21 mouse cellular contexts compared by ENCODE assay signal in genomic region chr1:84860360-84861254, GRCm38 (mm10). TPM values are rescaled to one million over a fixed set of nuclear protein-coding genes. Genes with fewer than 3 reads are reported as not detected.
A peak's percentile ranks its signal among the peaks of the same experiment; 100 is the strongest.
DNase-seq lines count a peak whose midpoint lies in the region; ATAC-seq and TF ChIP-seq lines count a peak whose summit lies in the region.
"Had no signal": no experiment of that assay in that cellular context is flagged by ENCODE, and none has a peak within 500 bp of the region (broad histone marks: within the 10 kb centered on the region; RNA-seq: fewer than 3 reads in every experiment).

No protein-coding gene starts in this region.

- TF ChIP-seq POLR2A in ES-Bruce4 (IDR thresholded peaks at IDR 0.05; ENCODE audit: insufficient read depth, low read length) = no peak
- TF ChIP-seq POLR2A in heart, adult 2 months (IDR thresholded peaks at IDR 0.05; ENCODE audit: insufficient read depth, low read depth, low read length) = no peak

- H3K9me3 ChIP-seq in ES-Bruce4 (replicated peaks; ENCODE audit: control insufficient read depth, insufficient read depth, low read length, poor library complexity, severe bottlenecking) (no peaks in the 10 kb centered on the region), ES-E14 (ENCODE audit: control insufficient read depth, insufficient read depth, low read depth, low read length) (no peaks in the 10 kb centered on the region)
- H3K9me3 ChIP-seq in liver, postnatal 0 days (ENCODE audit: low read length) = no peaks in the 10 kb centered on the region
- H3K9me3 ChIP-seq: heart, embryonic 15.5 days; limb, embryonic 13.5 days; neural tube, embryonic 13.5 days had no signal

- H3K4me1 ChIP-seq in ES-Bruce4 (ENCODE audit: control insufficient read depth, insufficient read depth, low read length) (peaks cover 9% of the 10 kb centered on the region), ES-E14 (ENCODE audit: control insufficient read depth in 2 of 2, insufficient read depth in 2 of 2, low read length in 2 of 2, poor library complexity in 1 of 2) (peaks cover 24 to 31% of the 10 kb centered on the region in 2 experiments)
- H3K4me1 ChIP-seq in liver, postnatal 0 days (ENCODE audit: insufficient read depth) = peaks cover 12% of the 10 kb centered on the region
- H3K4me1 ChIP-seq in heart, adult 2 months (ENCODE audit: control insufficient read depth, insufficient read depth, low read length) = no peaks in the 10 kb centered on the region
- H3K4me1 ChIP-seq: limb, embryonic 13.5 days; neural tube, embryonic 13.5 days had no signal

- no peak for TF ChIP-seq CTCF in ES-Bruce4 (IDR thresholded peaks at IDR 0.05; ENCODE audit: low read depth, low read length)
- TF ChIP-seq CTCF in liver, postnatal 0 days (IDR thresholded peaks at IDR 0.05; ENCODE audit: low read depth) = no peak
- no peak for TF ChIP-seq CTCF in heart, adult 2 months (IDR thresholded peaks at IDR 0.05)

- peak overlapping the region; percentile 100 for H3K27ac ChIP-seq in ES-Bruce4 (ENCODE audit: insufficient read depth, low read length)
- H3K27ac ChIP-seq in ES-E14 (ENCODE audit: insufficient read depth, low read depth, low read length, poor library complexity, severe bottlenecking) = peak overlapping the region; percentile 95
- no peak overlapping the region for H3K27ac ChIP-seq in liver, postnatal 0 days (ENCODE audit: low read depth)
- H3K27ac ChIP-seq in heart, adult 2 months = no peak overlapping the region
- H3K27ac ChIP-seq: heart, embryonic 15.5 days; hindbrain, postnatal 0 days; limb, embryonic 13.5 days; neural tube, embryonic 13.5 days had no signal

- H3K9ac ChIP-seq in ES-Bruce4 (ENCODE audit: low read depth, poor library complexity, severe bottlenecking) (peak overlapping the region; percentile 64), ES-E14 (ENCODE audit: insufficient read depth, low read depth, low read length, poor library complexity, severe bottlenecking) (peak overlapping the region; percentile 32; the same call in 1 of the 2 replicates)
- no peak overlapping the region for H3K9ac ChIP-seq in liver, postnatal 0 days (replicated peaks)
- no peak overlapping the region for H3K9ac ChIP-seq in heart, adult 2 months (ENCODE audit: low read depth, low read length)
- H3K9ac ChIP-seq: forebrain, postnatal 0 days; heart, embryonic 15.5 days; limb, embryonic 13.5 days; neural tube, embryonic 13.5 days had no signal

- H3K27me3 ChIP-seq in ES-Bruce4 (ENCODE audit: control insufficient read depth, insufficient read depth, low read length, poor library complexity, severe bottlenecking) = no peaks in the 10 kb centered on the region
- no peaks in the 10 kb centered on the region for H3K27me3 ChIP-seq in liver, postnatal 0 days (ENCODE audit: insufficient read depth, low read length)
- no peaks in the 10 kb centered on the region for H3K27me3 ChIP-seq in heart, adult 2 months (ENCODE audit: control insufficient read depth, insufficient read depth, low read length)
- H3K27me3 ChIP-seq: heart, embryonic 15.5 days; limb, embryonic 13.5 days; neural tube, embryonic 13.5 days had no signal

- intact Hi-C loops in heart, adult 2 months (cut with DNase I) = no loop called here

- TF ChIP-seq EP300 in ES-Bruce4 (IDR thresholded peaks at IDR 0.05; ENCODE audit: insufficient read depth, low read depth, low read length) = peak; percentile 96
- no peak for TF ChIP-seq EP300 in liver, postnatal 0 days (IDR thresholded peaks at IDR 0.05; ENCODE audit: low read depth)
- TF ChIP-seq EP300 in heart, adult 2 months (IDR thresholded peaks at IDR 0.05; ENCODE audit: insufficient read depth, low read depth, low read length) = no peak

- WGBS in liver, postnatal 0 days (ENCODE audit: insufficient replicate concordance) = 63% methylated on average over 10 of the region's 10 CpGs
- 59% methylated on average over 10 of the region's 10 CpGs for WGBS in heart, adult 2 months

- H3K36me3 ChIP-seq in ES-Bruce4 (ENCODE audit: control insufficient read depth, insufficient read depth, low read length, poor library complexity, severe bottlenecking) (no peaks in the 10 kb centered on the region), ES-E14 (ENCODE audit: control insufficient read depth, insufficient read depth, low read length, poor library complexity, severe bottlenecking) (no peaks in the 10 kb centered on the region)
- no peaks in the 10 kb centered on the region for H3K36me3 ChIP-seq in liver, postnatal 0 days (replicated peaks; ENCODE audit: insufficient read depth, low read length)
- no peaks in the 10 kb centered on the region for H3K36me3 ChIP-seq in heart, adult 2 months (ENCODE audit: control insufficient read depth, insufficient read depth, low read length)
- H3K36me3 ChIP-seq: heart, embryonic 15.5 days; limb, embryonic 13.5 days; neural tube, embryonic 13.5 days had no signal

- H3K79me2 ChIP-seq in heart, adult 2 months (replicated peaks; ENCODE audit: control insufficient read depth, insufficient read depth, low read length) = no peaks in the 10 kb centered on the region

- no peak overlapping the region for H3K4me3 ChIP-seq in ES-Bruce4 (ENCODE audit: low read depth, low read length)
- peak overlapping the region in 1 of 2 experiments; percentile 12; a peak in 2 of 4 replicates for H3K4me3 ChIP-seq in ES-E14 (ENCODE audit: insufficient read depth in 1 of 2, low read depth in 1 of 2, low read length in 2 of 2, poor library complexity in 1 of 2, severe bottlenecking in 1 of 2)
- H3K4me3 ChIP-seq in liver, postnatal 0 days (ENCODE audit: low read depth, low read length) = no peak overlapping the region
- no peak overlapping the region for H3K4me3 ChIP-seq in heart, adult 2 months
- H3K4me3 ChIP-seq: heart, embryonic 15.5 days; limb, embryonic 13.5 days; neural tube, embryonic 13.5 days had no signal

- DNase-seq in ES-E14 (ENCODE audit: low read depth, low spot score) (peak; percentile 88), liver (peak; percentile 32), adipocyte (ENCODE audit: low spot score) (no peak)
- DNase-seq in liver, postnatal 0 days = no peak
- no peak for DNase-seq in heart, adult 2 months
- DNase-seq in right cerebral cortex, adult 2 months (ENCODE audit: low spot score in 2 of 2) = no peak
- DNase-seq: adrenal gland, postnatal 10 days; cerebellum, adult 11 months; cerebellum, postnatal 10 days; embryo, embryonic 11 days; forebrain, postnatal 0 days; gastrocnemius, postnatal 14 days; heart, postnatal 4 days; kidney, adult 11 months; midbrain, embryonic 14.5 days; thymus, postnatal 14 days had no signal

- H3K4me2 ChIP-seq in liver, postnatal 0 days (ENCODE audit: low read depth, low read length) = no peak overlapping the region
- H3K4me2 ChIP-seq: heart, embryonic 15.5 days; limb, embryonic 13.5 days; neural tube, embryonic 13.5 days had no signal

- peak; percentile 51; the same call in 1 of the 2 replicates for ATAC-seq in liver, postnatal 0 days
- ATAC-seq: forebrain, postnatal 0 days; hindbrain, postnatal 0 days had no signal

- in situ Hi-C loops in ES-E14 (cut with MboI; ENCODE audit: low sequenced_read_pairs in 2 of 2, unreplicated experiment in 2 of 2) = no loop called here

TF ChIP-seq in ES-E14, 5 proteins besides CTCF, POLR2A, EP300 and RAD21:
- TF ChIP-seq MAFK (IDR thresholded peaks at IDR 0.05; ENCODE audit: insufficient read depth, low read depth, low read length) (no peak), CHD2 (IDR thresholded peaks at IDR 0.05; ENCODE audit: low read depth, low read length) (peak; percentile 73), ZNF384 (IDR thresholded peaks at IDR 0.05; ENCODE audit: low read depth, low read length) (no peak)

RNA-seq across cellular contexts. Expression of gene Trip12, which starts 20.3 kb away (rescaled TPM):
- 665 and 675 TPM in 2 replicates for polyA plus RNA-seq in ES-Bruce4 (2011; ENCODE audit: insufficient read depth, insufficient read length, low read depth, missing spikeins)
- 368 and 425 TPM in 2 replicates for total RNA-seq in ES-E14 (2012; rRNA removed)
- 19.5 and 21.2 TPM in 2 replicates for polyA plus RNA-seq in liver, postnatal 0 days (2015; fragmentation: Nextera tagmentation; extraction: Ambion mirVana)
- total RNA-seq in heart, adult 2 months (2021) = 100 to 1,000 TPM; 177 to 205 TPM
- 26.9 and 59.0 TPM in 2 replicates for polyA plus RNA-seq in heart, adult 2 months (2012; rRNA removed)

RNA-seq across cellular contexts. Expression of gene Fbxo36, which starts 21.0 kb away (rescaled TPM):
- 11.1 and 13.5 TPM in 2 replicates for polyA plus RNA-seq in ES-Bruce4 (2011; ENCODE audit: insufficient read depth, insufficient read length, low read depth, missing spikeins)
- 3.1 and 4.3 TPM in 2 replicates for total RNA-seq in ES-E14 (2012; rRNA removed)
- polyA plus RNA-seq in liver, postnatal 0 days (2015; fragmentation: Nextera tagmentation; extraction: Ambion mirVana) = 12.6 and 16.4 TPM in 2 replicates
- total RNA-seq in heart, adult 2 months (2021) = 1 to 10 TPM; 1.5 to 2.7 TPM
- polyA plus RNA-seq in heart, adult 2 months (2012; rRNA removed) = 2.5 and 2.9 TPM in 2 replicates

Comparison
In these comparisons a context has a peak if more than half of its experiments do, and no peak if none do; other contexts are left out.
1. DNase-seq: peak in ES-E14 (single experiment) and liver (single experiment); none in liver, postnatal 0 days (single experiment), adipocyte (single experiment), heart, adult 2 months (0 of 2) and right cerebral cortex, adult 2 months (0 of 2).
2. H3K27ac ChIP-seq: peak in ES-Bruce4 (single experiment) and ES-E14 (single experiment); none in liver, postnatal 0 days (single experiment) and heart, adult 2 months (single experiment).
3. H3K9ac ChIP-seq: peak in ES-Bruce4 (single experiment) and ES-E14 (single experiment); none in liver, postnatal 0 days (single experiment) and heart, adult 2 months (single experiment).
4. RNA of gene Trip12, which starts 20.3 kb away (polyA plus RNA-seq): 665 to 675 TPM in ES-Bruce4; 26.9 to 59.0 TPM in heart, adult 2 months and 19.5 to 21.2 TPM in liver, postnatal 0 days; every median in the first group is over 10 times any median in the second.